Mouse (Mus musculus) thymus, postnatal 36 days (tissue): ENCODE results near the gene Grhpr.
A peak's percentile ranks its signal among the peaks of the same experiment; 100 is the strongest.
"Not testable (repeated sequence)": the region's sequence is repeated elsewhere in the genome, so short reads cannot be mapped to it uniquely, and the experiment has no call there.

Experiments
- DNase-seq, 2 experiments: peaks; one replicate each; pipeline ENCODE4 v3.0.0; 2022; ENCODE audit warnings: mixed read lengths in 2 of 2

The Grhpr gene

DNA sequence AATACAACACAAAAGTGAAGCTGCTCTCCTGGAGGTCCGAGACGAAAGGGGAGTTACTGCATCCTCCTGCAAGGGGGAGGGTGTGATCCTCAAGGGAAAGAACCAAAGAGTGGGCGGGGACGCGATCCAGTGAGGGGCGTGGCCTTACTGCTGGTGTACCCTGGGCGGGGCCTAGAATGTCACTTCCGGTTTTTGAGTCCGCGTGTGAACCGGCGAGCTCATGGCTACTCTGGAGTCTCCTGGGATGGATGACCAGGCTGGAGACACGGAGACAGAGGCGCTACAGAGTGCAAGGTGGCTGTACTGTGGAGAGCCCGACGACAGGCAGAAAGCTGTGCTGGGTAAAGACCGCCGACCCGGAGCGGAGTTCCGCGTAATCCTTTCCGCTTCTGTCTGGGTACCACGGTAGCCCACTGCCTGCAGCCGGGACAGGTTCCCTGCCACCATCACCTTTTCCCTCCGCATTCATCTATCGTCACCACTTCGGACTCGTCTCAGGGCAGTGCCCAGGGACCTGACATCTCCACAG lies 37.3 kb downstream of the Grhpr start, which contains the start of gene Polr1e:
Gene Polr1e, plus strand, starts transcription at position 132 of the 529 bp plus-strand sequence.
- DNase-seq, result peak; percentile 92 to 94

DNA sequence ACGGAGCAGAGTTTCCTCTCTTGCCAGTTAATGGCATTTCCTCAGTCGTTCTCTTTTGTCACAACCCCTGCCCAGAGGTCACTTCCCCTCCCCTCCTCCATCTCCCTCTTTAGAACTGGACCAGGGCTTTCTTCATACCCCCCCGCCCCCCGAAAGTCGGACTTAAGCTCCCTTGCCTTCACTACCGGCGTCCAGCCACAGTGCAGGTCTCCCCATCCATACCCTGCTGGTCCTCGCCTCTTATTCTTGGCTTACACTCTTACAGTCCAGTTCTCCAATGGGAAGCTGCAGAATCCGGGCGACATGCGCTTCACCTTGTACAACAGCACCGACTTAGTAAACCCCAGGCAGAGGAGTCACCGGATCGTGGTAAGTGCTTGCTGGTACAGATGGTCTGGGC lies 37.8 kb downstream of the Grhpr start:
- DNase-seq, result no peak

DNA sequence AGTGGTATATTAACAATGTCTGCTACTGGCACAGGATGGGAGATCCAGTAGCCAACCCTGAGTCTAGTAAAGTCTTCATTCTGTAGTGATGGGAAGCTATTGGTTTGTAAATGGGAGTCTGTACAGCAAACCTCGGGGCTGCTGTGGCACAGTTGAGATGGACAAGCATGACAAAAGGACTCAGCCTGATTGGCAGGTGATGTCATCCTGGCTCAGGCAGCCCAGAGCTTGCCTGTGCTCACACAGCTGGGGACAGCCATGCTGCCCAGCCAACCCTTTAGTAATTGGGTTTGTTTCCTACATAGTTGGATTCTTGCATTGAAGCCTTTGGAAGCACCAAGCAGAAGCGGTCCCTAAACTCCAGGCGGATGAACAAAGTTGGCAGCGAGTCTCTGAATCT lies 45.3 kb downstream of the Grhpr start:
- no peak for DNase-seq

DNA sequence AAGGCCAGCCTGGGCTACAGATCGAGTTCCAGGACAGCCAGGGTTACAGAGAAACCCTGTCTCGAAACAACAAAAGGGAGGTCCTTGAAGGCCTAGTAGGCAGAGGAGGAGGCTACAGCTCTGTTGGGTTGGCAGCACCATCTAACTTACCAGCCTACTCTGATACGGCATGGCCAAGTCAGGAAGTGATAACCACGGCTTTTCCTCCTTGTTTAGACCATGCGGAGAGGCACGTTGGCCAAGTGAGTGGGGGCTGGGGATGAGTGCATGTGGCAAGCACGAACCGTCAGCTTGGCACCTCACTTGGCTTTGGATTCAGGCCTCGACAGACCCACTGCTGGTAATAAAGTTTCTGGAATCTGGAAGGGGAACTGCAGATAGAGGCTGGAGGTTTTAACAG lies 51.4 kb downstream of the Grhpr start:
- no peak for DNase-seq

DNA sequence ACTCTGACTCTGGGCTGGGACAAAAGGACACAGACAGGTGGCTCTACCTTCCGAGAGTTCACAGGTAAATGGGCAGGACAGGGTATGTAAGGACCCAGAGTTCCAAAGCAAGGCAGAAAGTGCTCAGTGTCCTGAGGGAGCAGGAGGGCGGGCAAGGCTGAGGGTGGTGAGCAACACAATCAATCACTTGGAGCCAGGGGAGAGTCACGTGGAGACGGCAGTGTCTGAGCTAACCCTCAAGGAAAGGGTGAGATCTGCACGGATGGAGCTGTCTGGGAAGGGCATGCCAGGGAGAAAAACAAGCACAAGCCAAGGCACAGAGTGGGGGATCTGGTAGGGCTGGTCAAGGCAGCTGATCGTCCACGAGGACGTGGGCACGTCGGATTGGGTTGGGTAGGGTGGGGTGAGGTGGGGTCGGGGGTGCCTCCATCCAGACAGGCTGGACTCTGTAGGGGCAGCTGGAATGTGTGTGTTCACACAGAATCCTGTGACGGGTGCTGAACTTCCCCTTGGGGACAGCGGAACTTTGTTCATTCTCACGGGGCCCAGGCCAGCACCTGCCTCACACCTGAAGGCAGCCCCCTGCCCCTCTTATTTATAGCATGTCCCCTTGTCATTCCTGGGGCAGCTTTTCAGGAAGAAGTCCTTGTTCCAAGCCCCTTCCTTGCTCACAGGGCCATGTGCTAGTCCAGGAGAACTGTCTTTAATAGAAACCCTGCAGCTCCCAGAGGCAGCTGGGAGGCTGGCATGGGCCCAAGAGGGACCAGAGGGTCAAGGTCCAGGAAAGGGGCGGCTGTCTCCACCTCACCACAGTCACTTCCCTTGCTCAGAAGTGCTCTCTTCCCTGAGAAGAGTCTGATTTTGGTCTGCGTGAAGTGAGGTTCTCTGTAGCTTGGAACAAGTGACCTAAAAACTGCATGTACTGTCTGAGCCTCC lies 53.8 kb downstream of the Grhpr start:
- no peak for DNase-seq

DNA sequence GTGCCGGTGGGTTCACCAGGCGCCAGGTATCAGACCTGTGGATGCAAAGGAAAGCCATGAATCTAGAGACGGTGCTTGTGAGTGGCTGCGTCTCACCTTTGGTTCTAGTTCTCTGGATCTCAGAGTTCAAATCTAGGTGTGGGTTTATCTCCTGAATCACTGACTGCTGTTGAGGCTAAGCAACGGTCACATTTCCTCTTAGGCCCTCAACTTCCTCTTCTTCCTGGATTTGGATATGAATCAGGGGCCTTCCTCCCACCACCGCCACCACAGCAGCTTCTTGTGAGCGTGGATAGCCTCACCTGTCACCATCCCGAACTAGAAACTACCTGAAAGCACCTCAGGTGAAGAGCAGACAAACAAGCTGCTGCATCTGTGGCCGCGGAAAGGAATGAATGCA lies 54.9 kb downstream of the Grhpr start:
- DNase-seq, result no peak

DNA sequence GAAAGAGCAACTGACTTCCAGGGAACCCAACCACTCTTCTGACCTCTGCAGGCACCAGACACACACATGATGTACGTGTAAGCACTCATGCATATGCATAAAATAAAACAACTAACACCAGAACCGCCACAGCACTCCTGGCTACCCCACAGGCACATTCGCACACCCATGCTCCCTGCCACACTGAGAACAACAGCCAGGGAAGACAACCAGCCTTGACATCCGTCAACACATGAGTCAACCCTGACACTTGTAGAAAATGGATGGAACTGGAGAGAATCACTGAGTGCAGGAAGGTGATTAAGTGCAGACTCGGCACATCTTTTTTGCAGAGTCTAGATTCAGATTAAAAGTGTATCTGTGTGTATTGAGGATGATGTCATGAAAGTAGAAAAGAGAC lies 55.4 kb downstream of the Grhpr start:
- DNase-seq, result no peak

DNA sequence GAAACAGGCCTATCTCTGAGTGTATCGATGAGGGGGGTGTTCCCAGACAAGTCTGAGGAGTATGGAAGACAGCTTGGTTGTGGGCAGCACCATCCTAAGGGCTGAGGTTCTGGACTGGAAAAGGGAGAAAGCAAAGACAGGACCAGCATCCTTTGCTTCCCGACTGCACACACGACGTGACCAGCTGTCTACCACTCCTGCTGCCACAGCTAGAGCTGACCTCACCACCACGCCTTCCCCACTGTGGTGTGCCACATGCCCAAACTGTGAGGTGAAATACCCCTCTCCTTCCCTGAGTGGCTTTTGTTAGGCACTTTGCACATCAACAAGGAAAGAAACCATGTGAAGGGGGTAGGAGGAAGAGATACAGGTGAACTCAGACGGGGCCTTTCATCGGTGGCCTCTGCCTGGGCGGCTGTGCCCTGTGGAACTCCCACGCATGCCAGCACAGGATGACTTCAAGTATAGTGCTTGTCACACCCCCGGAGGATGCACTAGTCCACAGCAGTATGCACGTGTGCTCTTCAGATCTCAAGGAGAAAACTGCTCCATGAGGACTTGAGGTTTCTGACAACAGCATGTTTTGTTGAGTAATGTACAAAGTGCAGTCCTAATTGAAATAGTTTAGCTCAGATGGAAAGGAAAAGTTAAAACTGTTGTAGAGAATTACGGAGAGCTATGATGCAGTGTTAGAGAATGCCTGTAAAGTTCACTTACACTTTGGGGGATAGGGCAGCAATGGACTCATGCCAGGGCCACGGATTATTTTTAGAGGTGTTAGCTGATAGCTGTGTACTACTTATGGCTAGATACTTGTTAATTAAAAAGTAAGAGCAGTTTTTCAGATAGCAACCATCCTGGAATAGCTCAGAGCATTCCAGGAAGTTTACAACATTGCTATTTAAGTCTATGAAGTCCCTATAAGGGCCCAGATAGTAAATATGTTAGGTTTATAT lies 56.5 kb downstream of the Grhpr start:
- DNase-seq, result no peak

DNA sequence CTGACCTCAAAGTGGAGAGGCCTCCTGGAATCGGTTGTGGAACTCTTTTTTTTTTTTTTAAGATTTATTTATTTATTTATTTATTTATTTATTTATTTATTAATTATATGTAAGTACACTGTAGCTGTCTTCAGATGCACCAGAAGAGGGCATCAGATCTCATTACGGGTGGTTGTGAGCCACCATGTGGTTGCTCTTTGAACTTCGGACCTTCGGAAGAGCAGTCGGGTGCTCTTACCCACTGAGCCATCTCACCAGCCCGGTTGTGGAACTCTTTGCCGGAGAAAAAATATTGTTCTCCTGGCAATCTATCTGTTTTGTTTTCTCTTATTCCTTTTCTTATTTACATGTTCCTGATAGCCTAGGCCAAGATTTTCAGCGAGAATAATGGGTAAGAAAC lies 57.7 kb downstream of the Grhpr start:
- not testable (repeated sequence) for DNase-seq

DNA sequence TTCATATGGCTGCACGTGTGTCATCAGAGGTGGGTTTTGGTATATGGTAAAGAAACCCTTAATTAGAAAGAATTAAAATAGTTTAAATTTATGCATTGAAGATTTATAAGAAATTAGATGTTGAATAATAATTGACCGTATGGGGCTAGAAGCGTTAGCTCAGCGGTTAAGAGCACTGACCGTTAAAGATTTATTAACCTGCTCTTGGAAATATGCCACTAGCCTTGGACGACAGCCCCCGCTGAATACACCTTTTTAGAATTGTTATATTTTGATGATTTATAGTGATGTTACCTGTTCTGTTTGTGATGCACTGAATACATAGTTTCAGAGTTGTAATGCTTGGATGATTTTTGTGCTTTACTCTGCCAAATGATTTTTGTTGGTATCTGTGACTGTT lies 58.4 kb downstream of the Grhpr start:
- not testable (repeated sequence) for DNase-seq
